Mouse (Mus musculus): ENCODE measurements at regions not wholly inside any gene's neighbourhood (a gene's known extent, or its start where the extent isn't known, plus 50 kb on each side); places are given as distances from the start of the nearest gene placed in this dataset.
A peak's percentile ranks its signal among the peaks of the same experiment; 100 is the strongest.

- no peak for DNase-seq (ENCODE audit: low read depth, low spot score)
Measured at GRCm38 (mm10) chr2:75451846-75452267, 207.2 kb upstream of the Hnrnpa3 start.

DNA sequence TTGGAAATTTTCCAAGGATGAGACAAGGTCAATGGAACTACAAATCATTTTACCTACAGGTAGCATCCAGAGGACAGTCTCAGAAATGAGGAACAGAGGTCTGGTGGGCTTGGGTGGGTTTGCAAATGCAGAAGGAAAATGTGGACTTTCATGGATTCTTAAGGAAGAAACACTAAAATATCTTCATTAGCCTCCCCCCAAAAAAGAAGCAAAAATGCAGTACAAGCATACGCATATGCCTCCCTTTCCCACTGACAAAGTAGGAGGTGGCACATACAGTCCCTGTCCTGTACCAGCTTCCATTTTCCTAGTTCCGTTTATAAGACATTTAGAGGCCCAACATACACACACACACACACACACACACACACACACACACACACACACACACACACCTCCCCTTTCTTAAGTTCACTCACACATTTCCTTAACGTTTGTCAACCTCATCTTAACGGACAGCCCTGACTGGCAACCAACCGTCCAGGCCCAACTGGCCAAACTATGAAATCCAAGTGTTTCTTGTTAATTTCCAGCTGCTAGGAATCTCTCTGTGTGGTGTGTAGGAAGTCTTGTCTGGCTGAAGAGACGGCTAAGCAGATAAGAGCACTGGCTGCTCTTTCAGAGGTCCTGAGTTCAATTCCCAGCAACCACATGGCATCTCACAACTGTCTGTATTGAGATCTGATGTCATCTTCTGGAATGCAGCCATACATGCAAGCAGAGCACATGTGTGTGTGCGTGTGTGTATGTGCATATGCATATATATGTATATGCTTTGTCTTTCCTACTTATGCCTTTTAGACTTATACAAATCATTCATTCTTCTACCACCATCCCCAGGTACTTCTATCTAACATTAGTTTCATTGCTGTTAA lies 206.6 kb upstream of the Hnrnpa3 start:
- no peak for DNase-seq (ENCODE audit: low read depth, low spot score)

DNA sequence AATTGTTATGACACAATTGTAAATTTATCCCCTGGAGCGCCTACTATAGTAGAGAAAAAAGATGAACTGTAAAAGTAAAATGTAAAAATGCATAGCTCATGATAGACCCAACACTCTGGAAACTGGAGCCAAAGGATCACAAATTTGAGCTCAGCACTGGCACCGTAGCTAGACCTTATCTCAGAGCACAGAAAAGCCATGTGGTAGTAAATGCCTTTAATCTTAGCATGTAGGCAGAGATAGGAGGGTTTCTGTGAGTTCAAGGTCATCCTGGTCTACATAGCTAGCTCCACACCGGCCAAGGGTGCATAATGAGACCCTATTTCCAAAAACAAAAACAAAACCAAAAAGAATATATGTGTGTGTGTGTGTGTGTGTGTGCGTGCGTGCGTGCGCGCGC lies 203.6 kb upstream of the Hnrnpa3 start:
- DNase-seq (ENCODE audit: low read depth, low spot score): no peak

GRCm38 (mm10) chr2:75456272-75456671 lies 202.8 kb upstream of the Hnrnpa3 start:
- DNase-seq (ENCODE audit: low read depth, low spot score): no peak

DNA sequence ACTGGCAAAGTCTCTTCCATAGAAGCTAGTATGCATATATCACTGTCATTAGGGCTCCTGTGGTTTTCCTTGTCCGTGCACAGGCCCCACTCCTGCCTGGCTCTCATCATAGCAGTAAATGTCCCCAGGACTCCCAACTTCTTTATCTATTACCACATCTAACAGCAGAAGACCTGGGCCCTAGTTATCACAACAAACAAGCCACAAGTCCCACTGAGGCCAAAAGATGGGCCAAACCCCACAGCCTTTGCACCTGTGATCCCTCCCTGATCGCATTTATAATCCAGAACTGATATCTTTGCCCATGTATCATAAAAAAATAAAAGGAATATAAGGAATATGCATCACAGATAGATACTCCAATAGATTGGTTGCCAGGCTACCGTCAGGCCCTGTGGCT lies 201.6 kb upstream of the Hnrnpa3 start:
- no peak for DNase-seq (ENCODE audit: low read depth, low spot score)

GRCm38 (mm10) chr2:75458898-75459297 lies 200.2 kb upstream of the Hnrnpa3 start:
- no peak for DNase-seq (ENCODE audit: low read depth, low spot score)

- no peak for DNase-seq (ENCODE audit: low read depth, low spot score)
Measured at GRCm38 (mm10) chr2:75460419-75460818, 198.6 kb upstream of the Hnrnpa3 start.

DNA sequence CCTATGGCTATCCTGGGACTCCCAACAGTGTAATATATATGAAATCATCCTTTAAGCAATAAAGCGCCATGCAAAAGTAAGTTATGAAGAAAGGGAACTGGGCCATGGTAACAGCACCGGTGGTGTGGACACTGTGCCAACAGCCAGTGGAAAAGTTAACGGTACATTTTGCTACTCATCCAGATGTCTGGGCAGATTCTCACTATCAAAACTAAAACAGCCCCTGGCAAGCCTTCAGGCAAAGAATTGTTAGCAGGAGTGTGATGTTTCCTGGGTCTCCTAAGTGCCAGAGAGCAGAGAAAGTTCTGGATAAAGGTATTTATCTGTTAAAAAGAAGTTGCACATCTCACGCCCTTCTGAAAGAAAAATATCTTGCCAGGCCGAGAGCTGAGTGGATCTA lies 198.0 kb upstream of the Hnrnpa3 start:
- DNase-seq (ENCODE audit: low read depth, low spot score): peak; percentile 5

- no peak for DNase-seq (ENCODE audit: low read depth, low spot score)
Measured at GRCm38 (mm10) chr2:75461421-75461991, 197.6 kb upstream of the Hnrnpa3 start.

DNA sequence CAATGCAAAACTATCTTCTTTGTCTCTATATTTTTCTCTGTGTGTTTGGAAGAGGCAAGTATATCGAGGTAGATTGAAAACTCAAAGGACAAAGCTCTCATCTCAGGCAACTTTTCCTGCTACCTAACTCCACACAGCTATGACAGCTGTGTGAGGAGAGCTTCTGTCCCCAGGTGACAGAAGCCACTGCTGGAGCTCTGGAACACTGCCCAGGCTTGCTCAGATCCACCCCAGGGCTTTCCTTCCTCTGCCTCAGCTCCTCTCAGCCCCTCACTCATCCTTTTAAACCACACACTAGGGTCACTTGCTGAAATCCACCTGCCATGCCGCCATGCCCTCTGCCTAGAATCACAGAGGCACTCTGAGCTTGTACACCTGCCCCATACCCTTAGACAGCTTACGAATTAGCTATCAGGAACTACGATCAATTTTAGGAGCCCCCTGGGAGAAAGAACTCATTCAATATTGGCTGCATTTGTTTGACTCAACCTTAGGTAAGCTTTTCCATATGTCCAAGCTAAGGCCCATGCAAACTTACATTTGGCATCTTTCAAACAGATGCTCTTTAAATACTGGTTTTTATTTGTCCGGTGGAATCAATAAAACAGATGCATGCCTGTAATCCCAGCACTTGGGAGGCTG lies 196.9 kb upstream of the Hnrnpa3 start:
- no peak for DNase-seq (ENCODE audit: low read depth, low spot score)

- DNase-seq (ENCODE audit: low read depth, low spot score): no peak
Measured at GRCm38 (mm10) chr2:75463091-75463490, 196.0 kb upstream of the Hnrnpa3 start.

GRCm38 (mm10) chr2:75464429-75464828 lies 194.6 kb upstream of the Hnrnpa3 start:
- DNase-seq (ENCODE audit: low read depth, low spot score): no peak

GRCm38 (mm10) chr2:75468851-75469250 lies 190.2 kb upstream of the Hnrnpa3 start:
- no peak for DNase-seq (ENCODE audit: low read depth, low spot score)

DNA sequence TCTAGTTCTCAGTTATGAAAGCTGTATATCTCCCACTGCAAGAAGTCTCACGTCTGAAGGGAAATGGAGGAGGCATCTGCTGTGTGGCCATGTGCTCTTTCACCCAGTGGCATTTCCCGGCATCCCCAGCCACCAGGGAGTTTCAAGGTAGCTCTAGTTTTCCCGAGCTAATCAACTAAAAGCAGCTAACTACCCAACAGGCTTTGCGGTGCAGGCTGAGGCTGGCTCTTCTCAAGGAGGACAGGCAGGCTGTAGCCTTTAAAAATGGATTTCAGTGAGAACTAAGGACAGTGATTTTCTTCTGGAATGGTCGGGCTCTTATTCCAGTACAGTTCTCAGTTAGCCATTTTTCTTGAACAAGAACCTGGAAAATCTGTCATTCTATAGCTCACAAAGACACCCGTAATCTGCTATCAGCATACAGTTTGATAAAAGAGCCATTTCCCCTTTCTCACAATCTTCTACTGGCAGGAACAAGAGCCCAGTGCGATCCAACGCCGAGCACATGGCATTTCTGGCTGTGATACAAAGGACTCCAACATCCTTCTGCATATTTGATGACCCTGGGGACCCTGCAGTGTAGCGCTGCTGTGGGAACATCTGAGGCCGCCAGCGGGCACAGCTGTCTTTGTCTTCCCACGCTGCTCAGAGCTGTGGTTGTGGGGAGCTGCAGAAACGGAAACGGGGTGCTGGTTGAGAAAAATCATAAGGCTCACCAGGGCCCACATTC lies 188.9 kb upstream of the Hnrnpa3 start:
- DNase-seq (ENCODE audit: low read depth, low spot score): peak; percentile 67

GRCm38 (mm10) chr2:75470688-75471054 lies 188.4 kb upstream of the Hnrnpa3 start:
- DNase-seq (ENCODE audit: low read depth, low spot score): peak; percentile 4

GRCm38 (mm10) chr2:75472489-75472888 lies 186.6 kb upstream of the Hnrnpa3 start:
- DNase-seq (ENCODE audit: low read depth, low spot score): no peak

DNA sequence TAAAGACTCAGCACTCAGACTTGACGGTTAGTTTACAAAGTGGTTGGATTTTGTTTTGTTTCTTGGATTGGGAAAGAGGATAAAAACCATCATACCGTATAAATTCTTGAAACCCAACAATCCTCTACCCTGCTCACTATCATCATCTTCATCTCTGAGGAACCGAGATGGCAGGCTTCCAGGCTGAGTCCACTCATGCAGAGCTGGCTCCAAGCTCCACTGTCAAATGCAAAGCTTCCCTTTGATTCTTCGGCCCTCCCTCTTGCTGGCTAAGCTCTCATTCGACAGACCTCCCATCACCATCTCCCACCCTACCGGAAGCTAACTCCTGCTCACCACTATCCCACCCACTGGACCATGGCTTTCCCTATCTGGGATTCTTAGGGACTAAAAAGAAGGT lies 184.6 kb upstream of the Hnrnpa3 start:
- no peak for DNase-seq (ENCODE audit: low read depth, low spot score)

DNA sequence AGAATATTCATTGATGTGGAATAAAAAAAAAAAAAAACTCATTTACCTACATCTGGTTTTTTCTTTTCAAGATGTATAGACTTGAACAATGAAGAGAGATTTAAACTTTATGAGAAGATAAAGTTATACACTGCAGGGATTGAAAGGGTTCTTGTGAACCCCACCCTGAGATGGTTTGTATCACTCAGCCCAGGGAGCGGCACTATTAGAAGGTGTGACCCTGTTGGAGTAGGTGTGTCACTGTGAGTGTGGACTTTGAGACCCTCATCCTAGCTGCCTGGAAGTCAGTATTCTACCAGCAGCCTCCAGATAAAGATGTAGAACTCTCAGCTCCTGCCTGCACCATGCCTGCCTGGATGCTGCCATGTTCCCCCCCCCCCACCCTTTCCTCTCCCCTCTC lies 182.7 kb upstream of the Hnrnpa3 start:
- no peak for DNase-seq (ENCODE audit: low read depth, low spot score)

DNA sequence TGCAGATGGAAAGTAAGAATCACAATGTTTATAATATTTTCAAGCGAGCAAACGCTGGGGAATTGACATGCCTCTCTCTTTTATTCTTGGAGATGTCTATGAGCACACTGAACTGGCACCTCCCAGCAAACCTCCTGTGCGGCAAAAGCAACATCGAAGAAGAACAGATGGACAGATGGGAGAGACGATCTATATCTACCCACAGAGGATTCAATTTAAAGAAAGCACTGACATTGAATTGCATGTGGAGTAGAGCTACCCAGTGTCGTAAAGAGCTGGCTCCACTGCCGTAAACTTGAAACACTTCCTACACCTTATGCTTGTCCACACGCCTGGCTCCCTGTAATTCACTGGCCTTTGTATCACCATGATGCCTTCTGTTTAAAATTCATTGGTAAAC lies 182.0 kb upstream of the Hnrnpa3 start:
- DNase-seq (ENCODE audit: low read depth, low spot score): peak; percentile 55

DNA sequence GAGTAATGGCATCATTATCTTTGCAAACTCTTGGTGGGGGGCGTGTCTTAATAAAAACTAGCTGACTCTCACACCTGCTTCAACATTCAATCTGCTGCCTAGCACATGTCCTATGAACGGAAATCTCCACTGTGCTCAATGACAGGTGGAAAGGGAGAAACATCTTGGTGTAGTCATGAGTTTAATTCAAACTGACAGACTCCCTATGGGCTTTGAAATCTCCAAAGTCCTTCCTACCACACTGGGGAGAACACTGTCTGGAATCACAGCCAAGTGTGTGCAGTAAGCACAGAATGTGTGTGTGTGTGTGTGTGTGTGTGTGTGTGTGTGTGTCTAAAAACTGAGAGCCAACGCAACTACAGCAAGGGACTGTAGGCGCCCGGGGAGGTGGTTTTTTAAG lies 179.5 kb upstream of the Hnrnpa3 start:
- no peak for DNase-seq (ENCODE audit: low read depth, low spot score)

DNA sequence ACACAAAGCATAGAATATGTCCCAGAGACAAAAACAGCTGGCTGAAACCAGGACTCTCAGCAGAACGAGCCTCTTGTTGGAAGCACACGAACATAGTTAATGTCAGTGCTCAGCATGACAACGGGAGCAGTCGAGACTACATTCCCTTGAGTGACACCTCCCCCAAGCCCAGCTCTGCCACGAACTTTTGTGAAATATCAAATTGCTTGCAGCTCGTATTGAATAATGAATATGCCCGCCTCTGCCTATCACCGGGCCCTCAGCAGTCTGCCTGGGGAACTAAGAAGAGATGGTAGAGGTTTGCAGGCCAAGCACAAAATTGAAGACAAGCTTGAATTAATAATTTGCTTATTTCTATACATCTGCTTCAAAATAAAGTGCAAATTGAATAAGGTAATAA lies 177.2 kb upstream of the Hnrnpa3 start:
- DNase-seq (ENCODE audit: low read depth, low spot score): peak; percentile 47

- no peak for DNase-seq (ENCODE audit: low read depth, low spot score)
Measured at GRCm38 (mm10) chr2:75482484-75482883, 176.6 kb upstream of the Hnrnpa3 start.

Measured in brain, adult 2 months (tissue).